Mouse (Mus musculus) ovary, postnatal 14 days (tissue): Measurements from ENCODE around the gene Hmgxb4.
"Not testable (repeated sequence)": the region's sequence is repeated elsewhere in the genome, so short reads cannot be mapped to it uniquely, and the experiment has no call there.

Experiments
- DNase-seq: peaks from one replicate; pipeline ENCODE4 v3.0.0; 2022; ENCODE audit warnings: low spot score

Gene Hmgxb4

GRCm38 (mm10) chr8:74993081-74993474 lies at the start of gene Hmgxb4:
TSS of gene Hmgxb4 (plus strand) at chr8:74993356.
- no peak for DNase-seq

GRCm38 (mm10) chr8:74949445-74949844 lies 43.7 kb upstream of the Hmgxb4 start:
- DNase-seq = no peak

- DNase-seq = no peak
Measured at GRCm38 (mm10) chr8:74963983-74964382, 29.2 kb upstream of the Hmgxb4 start.

GRCm38 (mm10) chr8:74970286-74970685 lies 22.9 kb upstream of the Hmgxb4 start:
- not testable (repeated sequence) for DNase-seq

GRCm38 (mm10) chr8:74971636-74972035 lies 21.5 kb upstream of the Hmgxb4 start:
- no peak for DNase-seq

GRCm38 (mm10) chr8:74972322-74972883 lies 20.8 kb upstream of the Hmgxb4 start:
- no peak for DNase-seq

GRCm38 (mm10) chr8:74973121-74973869 lies 19.9 kb upstream of the Hmgxb4 start:
- no peak for DNase-seq

- no peak for DNase-seq
Measured at GRCm38 (mm10) chr8:74973904-74974303, 19.3 kb upstream of the Hmgxb4 start.

GRCm38 (mm10) chr8:74977427-74977826 lies 15.7 kb upstream of the Hmgxb4 start:
- no peak for DNase-seq

GRCm38 (mm10) chr8:74980060-74980710 lies 13.0 kb upstream of the Hmgxb4 start:
- DNase-seq = no peak

GRCm38 (mm10) chr8:74980711-74981062 lies 12.5 kb upstream of the Hmgxb4 start:
- peak; percentile 46 for DNase-seq

GRCm38 (mm10) chr8:74981809-74982208 lies 11.3 kb upstream of the Hmgxb4 start:
- DNase-seq = no peak

- no peak for DNase-seq
Measured at GRCm38 (mm10) chr8:74987436-74987835, 5.7 kb upstream of the Hmgxb4 start.

- DNase-seq = no peak
Measured at GRCm38 (mm10) chr8:74990021-74990420, 3.1 kb upstream of the Hmgxb4 start.

- peak; percentile 69 for DNase-seq
Measured at GRCm38 (mm10) chr8:74993475-74994451, 607 bp downstream of the Hmgxb4 start.

- DNase-seq = no peak
Measured at GRCm38 (mm10) chr8:74994540-74994939, 1.4 kb downstream of the Hmgxb4 start.

GRCm38 (mm10) chr8:75000431-75000830 lies 7.3 kb downstream of the Hmgxb4 start:
- DNase-seq = no peak

GRCm38 (mm10) chr8:75008826-75009225 lies 15.7 kb downstream of the Hmgxb4 start:
- no peak for DNase-seq

GRCm38 (mm10) chr8:75013557-75013956 lies 20.4 kb downstream of the Hmgxb4 start:
- no peak for DNase-seq

GRCm38 (mm10) chr8:75013964-75014363 lies 20.8 kb downstream of the Hmgxb4 start:
- no peak for DNase-seq

GRCm38 (mm10) chr8:75015981-75016380 lies 22.8 kb downstream of the Hmgxb4 start:
- DNase-seq = no peak

- DNase-seq = no peak
Measured at GRCm38 (mm10) chr8:75016422-75016821, 23.3 kb downstream of the Hmgxb4 start.
